Mouse (Mus musculus): ENCODE measurements at regions not wholly inside any gene's neighbourhood (a gene's known extent, or its start where the extent isn't known, plus 50 kb on each side); places are given as distances from the start of the nearest gene placed in this dataset.

GRCm38 (mm10) chr12:32489415-32490139, 111.1 kb downstream of the Ccdc71l start:
- ATAC-seq (ENCODE audit: low FRiP score, low TSS enrichment) (no peak), DNase-seq (ENCODE audit: low spot score) (no peak)
- Histone ChIP-seq H3K4me2 (replicated peaks; ENCODE audit: low read depth) (no peak overlapping the region), H3K4me1 (replicated peaks; ENCODE audit: control insufficient read depth, insufficient read depth) (0 out of 2 replicates have a peak, but pooled peaks cover 2% of the 10 kb centered on the region), H3K27ac (replicated peaks) (no peak overlapping the region), H3K36me3 (ENCODE audit: control insufficient read depth, insufficient read depth, low read length) (no peaks in the 10 kb centered on the region), H3K4me3 (ENCODE audit: low read depth, low read length) (no peak overlapping the region), H3K9me3 (ENCODE audit: control insufficient read depth, low read length) (no peaks in the 10 kb centered on the region), H3K9ac (ENCODE audit: low read length) (no peak overlapping the region), H3K27me3 (ENCODE audit: control insufficient read depth, insufficient read depth, low read length) (no peaks in the 10 kb centered on the region)
- TF ChIP-seq EP300 (optimal IDR thresholded peaks at IDR 0.05), result no peak
- no peak for TF ChIP-seq CTCF (IDR thresholded peaks at IDR 0.05; ENCODE audit: low read depth)

GRCm38 (mm10) chr12:32504196-32504595, 125.7 kb downstream of the Ccdc71l start:
- TF ChIP-seq CTCF (IDR thresholded peaks at IDR 0.05; ENCODE audit: low read depth) (no peak), EP300 (optimal IDR thresholded peaks at IDR 0.05) (no peak)
- 36% methylated on average over 3 of the region's 3 CpGs for WGBS
- no peak for DNase-seq (ENCODE audit: low spot score)
- H3K27ac ChIP-seq (replicated peaks), result no peak overlapping the region
- H3K9me3 ChIP-seq (ENCODE audit: control insufficient read depth, low read length), result no peaks in the 10 kb centered on the region
- H3K36me3 ChIP-seq (ENCODE audit: control insufficient read depth, insufficient read depth, low read length), result no peaks in the 10 kb centered on the region
- no peaks in the 10 kb centered on the region for H3K4me1 ChIP-seq (replicated peaks; ENCODE audit: control insufficient read depth, insufficient read depth)
- no peaks in the 10 kb centered on the region for H3K27me3 ChIP-seq (ENCODE audit: control insufficient read depth, insufficient read depth, low read length)
- ATAC-seq (ENCODE audit: low FRiP score, low TSS enrichment), result no peak
- no peak overlapping the region for H3K4me3 ChIP-seq (ENCODE audit: low read depth, low read length)
- H3K4me2 ChIP-seq (replicated peaks; ENCODE audit: low read depth), result no peak overlapping the region
- no peak overlapping the region for H3K9ac ChIP-seq (ENCODE audit: low read length)

- no peak for ATAC-seq (ENCODE audit: low FRiP score, low TSS enrichment)
- Histone ChIP-seq H3K4me3 (ENCODE audit: low read depth, low read length) (no peak overlapping the region), H3K4me2 (replicated peaks; ENCODE audit: low read depth) (no peak overlapping the region), H3K27me3 (ENCODE audit: control insufficient read depth, insufficient read depth, low read length) (no peaks in the 10 kb centered on the region), H3K9me3 (ENCODE audit: control insufficient read depth, low read length) (no peaks in the 10 kb centered on the region), H3K4me1 (replicated peaks; ENCODE audit: control insufficient read depth, insufficient read depth) (no peaks in the 10 kb centered on the region), H3K27ac (replicated peaks) (no peak overlapping the region), H3K9ac (ENCODE audit: low read length) (no peak overlapping the region), H3K36me3 (ENCODE audit: control insufficient read depth, insufficient read depth, low read length) (no peaks in the 10 kb centered on the region)
- DNase-seq (ENCODE audit: low spot score), result no peak
- TF ChIP-seq EP300 (optimal IDR thresholded peaks at IDR 0.05) (no peak), CTCF (IDR thresholded peaks at IDR 0.05; ENCODE audit: low read depth) (no peak)
- WGBS, result 55% methylated on average over 1 of the region's 1 CpGs
These were observed 130.2 kb downstream of the Ccdc71l start for GRCm38 (mm10) chr12:32508671-32509070.

- WGBS, result 67% methylated on average over 1 of the region's 1 CpGs
- Histone ChIP-seq H3K4me3 (ENCODE audit: low read depth, low read length) (no peak overlapping the region), H3K4me1 (replicated peaks; ENCODE audit: control insufficient read depth, insufficient read depth) (no peaks in the 10 kb centered on the region), H3K36me3 (ENCODE audit: control insufficient read depth, insufficient read depth, low read length) (no peaks in the 10 kb centered on the region), H3K4me2 (replicated peaks; ENCODE audit: low read depth) (no peak overlapping the region), H3K9me3 (ENCODE audit: control insufficient read depth, low read length) (no peaks in the 10 kb centered on the region), H3K27ac (replicated peaks) (no peak overlapping the region), H3K27me3 (ENCODE audit: control insufficient read depth, insufficient read depth, low read length) (no peaks in the 10 kb centered on the region), H3K9ac (ENCODE audit: low read length) (no peak overlapping the region)
- no peak for DNase-seq (ENCODE audit: low spot score)
- no peak for ATAC-seq (ENCODE audit: low FRiP score, low TSS enrichment)
- no peak for TF ChIP-seq EP300 (optimal IDR thresholded peaks at IDR 0.05)
- no peak for TF ChIP-seq CTCF (IDR thresholded peaks at IDR 0.05; ENCODE audit: low read depth)
These were observed 147.1 kb downstream of the Ccdc71l start for GRCm38 (mm10) chr12:32525586-32525985.

- DNase-seq (ENCODE audit: low spot score), result no peak
- Histone ChIP-seq H3K9me3 (ENCODE audit: control insufficient read depth, low read length) (no peaks in the 10 kb centered on the region), H3K27me3 (ENCODE audit: control insufficient read depth, insufficient read depth, low read length) (no peaks in the 10 kb centered on the region), H3K4me2 (replicated peaks; ENCODE audit: low read depth) (no peak overlapping the region), H3K4me3 (ENCODE audit: low read depth, low read length) (no peak overlapping the region), H3K9ac (ENCODE audit: low read length) (no peak overlapping the region), H3K36me3 (ENCODE audit: control insufficient read depth, insufficient read depth, low read length) (no peaks in the 10 kb centered on the region), H3K27ac (replicated peaks) (no peak overlapping the region), H3K4me1 (replicated peaks; ENCODE audit: control insufficient read depth, insufficient read depth) (no peaks in the 10 kb centered on the region)
- WGBS, result 82% methylated on average over 3 of the region's 3 CpGs
- ATAC-seq (ENCODE audit: low FRiP score, low TSS enrichment), result no peak
- TF ChIP-seq EP300 (optimal IDR thresholded peaks at IDR 0.05) (no peak), CTCF (IDR thresholded peaks at IDR 0.05; ENCODE audit: low read depth) (no peak)
These were observed 152.7 kb downstream of the Ccdc71l start for GRCm38 (mm10) chr12:32531216-32531615.

- Histone ChIP-seq H3K27ac (replicated peaks) (no peak overlapping the region), H3K4me3 (ENCODE audit: low read depth, low read length) (no peak overlapping the region), H3K9me3 (ENCODE audit: control insufficient read depth, low read length) (no peaks in the 10 kb centered on the region), H3K27me3 (ENCODE audit: control insufficient read depth, insufficient read depth, low read length) (no peaks in the 10 kb centered on the region), H3K4me2 (replicated peaks; ENCODE audit: low read depth) (no peak overlapping the region), H3K4me1 (replicated peaks; ENCODE audit: control insufficient read depth, insufficient read depth) (no peaks in the 10 kb centered on the region), H3K9ac (ENCODE audit: low read length) (no peak overlapping the region), H3K36me3 (ENCODE audit: control insufficient read depth, insufficient read depth, low read length) (no peaks in the 10 kb centered on the region)
- DNase-seq (ENCODE audit: low spot score), result peak; percentile 51
- peak; percentile 90 for ATAC-seq (ENCODE audit: low FRiP score, low TSS enrichment)
- 0 out of 2 replicates have a peak, but pooled peaks have one; percentile 30 for TF ChIP-seq CTCF (IDR thresholded peaks at IDR 0.05; ENCODE audit: low read depth)
- TF ChIP-seq EP300 (optimal IDR thresholded peaks at IDR 0.05), result no peak
These were observed 155.1 kb downstream of the Ccdc71l start for GRCm38 (mm10) chr12:32533641-32534040.

Measured in stomach, postnatal 0 days (tissue).